Mouse (Mus musculus) midbrain, embryonic 16.5 days (tissue): Measurements from ENCODE around the gene Xk. TPM values are rescaled to one million over a fixed set of nuclear protein-coding genes. Genes with fewer than 3 reads are reported as not detected.
"Not testable (repeated sequence)": the region's sequence is repeated elsewhere in the genome, so short reads cannot be mapped to it uniquely, and the experiment has no call there.

Source experiments
- ATAC-seq: fragments of 200-750 bp; cut with Nextera tagmentation; 2 replicates; pipeline ENCODE4 v1.8.0; 2017; ENCODE audit warnings: moderate TSS enrichment
- H3K27ac ChIP-seq: fragments of 300-500 bp; sonication (generic); 2 replicates; pipeline ENCODE4 v1.5.1; 2014; ENCODE audit warnings: mild to moderate bottlenecking, low read length, mixed read lengths
- H3K27me3 ChIP-seq: fragments of 300-500 bp; sonication (generic); 2 replicates; pipeline ENCODE4 v1.6.1; 2014; ENCODE audit warnings: low read depth, low read length, mixed read lengths; ENCODE audit not compliant: control insufficient read depth, insufficient read depth
- H3K36me3 ChIP-seq: fragments of 300-500 bp; sonication (generic); 2 replicates; pipeline ENCODE4 v1.6.1; 2014; ENCODE audit warnings: mild to moderate bottlenecking, low read length, moderate library complexity, mixed read lengths; ENCODE audit not compliant: control insufficient read depth, insufficient read depth
- H3K4me1 ChIP-seq: fragments of 300-500 bp; sonication (generic); 2 replicates; pipeline ENCODE4 v1.6.1; 2014; ENCODE audit warnings: mild to moderate bottlenecking, low read length, mixed read lengths; ENCODE audit not compliant: control insufficient read depth, insufficient read depth
- H3K4me2 ChIP-seq: fragments of 300-500 bp; sonication (generic); 2 replicates; pipeline ENCODE4 v1.6.1; 2014; ENCODE audit warnings: mild to moderate bottlenecking, low read length, mixed read lengths
- H3K4me3 ChIP-seq: fragments of 300-500 bp; sonication (generic); 2 replicates; pipeline ENCODE4 v1.5.1; 2014; ENCODE audit warnings: low read depth, mild to moderate bottlenecking, low read length, moderate library complexity, mixed read lengths
- H3K9ac ChIP-seq: fragments of 300-500 bp; sonication (generic); 2 replicates; pipeline ENCODE4 v1.6.1; 2014; ENCODE audit warnings: low read depth, low read length, mixed read lengths
- H3K9me3 ChIP-seq: fragments of 300-500 bp; sonication (generic); replicated peaks from 2 replicates; pipeline ENCODE4 v1.6.1; 2014; ENCODE audit warnings: mild to moderate bottlenecking, low read length, mixed read lengths; ENCODE audit not compliant: control insufficient read depth, poor library complexity, severe bottlenecking
- WGBS: fragments of 180-500 bp; shearing (Covaris S2); extraction: QIAGEN DNeasy Blood & Tissue Kit; methylation state at CpG from one replicate; pipeline ENCODE4 v1.1.7; 2014; 5-methylcytosine and 5-hydroxymethylcytosine counted together
- polyA plus RNA-seq: library from polyadenylated mRNA; unstranded; fragments of >200 nt; fragmentation: Nextera tagmentation; extraction: Ambion mirVana; gene quantifications from 2 replicates; pipeline ENCODE4 v1.2.1, GENCODE M21; 2015

Gene Xk
- polyA plus RNA-seq, 1 experiment from 2014 or later, result 5.4 TPM

DNA sequence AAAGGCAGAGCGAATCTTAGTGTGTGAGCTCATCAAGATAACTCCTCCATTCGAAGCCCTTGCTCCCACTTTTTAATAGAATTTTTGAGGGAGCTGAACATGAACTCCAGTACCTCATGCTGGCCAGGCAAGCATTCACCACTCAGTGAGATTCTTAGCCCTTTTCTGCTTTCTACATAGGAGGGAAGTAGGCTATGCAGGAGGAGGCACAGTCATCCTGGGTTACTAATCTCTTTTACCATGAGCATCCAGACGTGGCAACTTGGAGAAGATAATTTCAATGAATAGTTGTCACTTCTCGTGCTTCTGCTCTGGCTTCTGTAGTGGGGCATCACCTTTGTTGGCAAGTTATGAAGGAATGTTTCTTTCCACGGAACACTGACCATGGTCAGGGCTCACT, 15.8 kb upstream of the Xk start, which contains the start of gene Gm14862:
Gene Gm14862, minus strand, starts transcription at position 134 of the 400 bp plus-strand sequence.
- 80% methylated on average over 5 of the region's 5 CpGs for WGBS
- Histone ChIP-seq H3K36me3 (no peaks in the 10 kb centered on the region), H3K4me1 (no peaks in the 10 kb centered on the region), H3K27me3 (no peaks in the 10 kb centered on the region), H3K9ac (no peak within 1 kb of the TSS), H3K4me2 (no peak within 1 kb of the TSS), H3K4me3 (no peak within 1 kb of the TSS), H3K27ac (no peak within 1 kb of the TSS), H3K9me3 (no peaks in the 10 kb centered on the region)
- no peak for ATAC-seq

DNA sequence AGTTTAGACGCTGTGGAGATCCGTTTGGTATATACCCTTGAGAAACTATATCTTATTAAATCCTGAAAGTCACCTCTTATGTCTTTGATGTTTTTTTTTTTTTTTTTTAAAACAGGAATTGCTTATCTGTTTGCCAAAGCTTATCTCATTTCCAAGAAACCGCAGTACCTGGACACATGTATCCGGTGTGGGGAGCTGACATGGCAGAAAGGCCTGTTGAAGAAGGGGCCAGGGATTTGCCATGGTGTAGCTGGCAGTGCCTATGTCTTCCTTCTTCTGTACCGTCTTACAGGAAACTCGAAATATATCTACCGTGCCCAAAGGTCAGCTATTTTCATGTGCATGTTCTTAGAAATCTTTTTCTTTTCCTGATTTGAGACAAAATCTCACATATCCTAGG, 14.7 kb upstream of the Xk start:
- Histone ChIP-seq H3K27me3 (no peaks in the 10 kb centered on the region), H3K4me3 (no peak overlapping the region)
- 92% methylated on average over 7 of the region's 7 CpGs for WGBS

DNA sequence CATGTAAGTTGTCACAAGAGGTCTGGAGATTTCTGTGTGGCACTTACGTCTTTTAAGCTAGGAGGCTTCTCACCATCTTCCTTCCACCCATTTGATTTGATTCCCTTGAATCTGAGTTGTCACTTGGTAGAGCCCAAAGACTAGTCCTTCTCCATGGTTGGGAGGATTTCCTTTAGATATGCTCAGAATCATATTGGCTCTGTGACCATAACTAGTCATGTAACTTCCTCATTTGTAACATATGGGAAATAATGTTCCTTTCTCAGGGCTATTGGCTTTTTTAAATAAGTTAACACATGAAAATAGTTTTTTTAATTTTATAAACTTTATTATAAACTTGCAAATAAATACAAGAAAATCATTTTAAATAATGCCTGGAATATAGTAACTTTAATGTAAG, 13.3 kb upstream of the Xk start:
- Histone ChIP-seq H3K4me1 (no peaks in the 10 kb centered on the region), H3K4me3 (no peak overlapping the region), H3K36me3 (no peaks in the 10 kb centered on the region), H3K27me3 (no peaks in the 10 kb centered on the region), H3K27ac (no peak overlapping the region), H3K9me3 (no peaks in the 10 kb centered on the region), H3K4me2 (no peak overlapping the region), H3K9ac (no peak overlapping the region)
- 71% methylated on average over 1 of the region's 1 CpGs for WGBS
- no peak for ATAC-seq

More for the DNA sequence above, 14.7 kb upstream of the Xk start:
- Histone ChIP-seq H3K4me2 (no peak overlapping the region), H3K27ac (no peak overlapping the region), H3K4me1 (no peaks in the 10 kb centered on the region), H3K9ac (no peak overlapping the region), H3K36me3 (no peaks in the 10 kb centered on the region), H3K9me3 (no peaks in the 10 kb centered on the region)
- no peak for ATAC-seq

- H3K9ac ChIP-seq, result no peak overlapping the region
- H3K27ac ChIP-seq, result no peak overlapping the region
- no peaks in the 10 kb centered on the region for H3K27me3 ChIP-seq
- no peak for ATAC-seq
- no peak overlapping the region for H3K4me2 ChIP-seq
- H3K4me1 ChIP-seq, result no peaks in the 10 kb centered on the region; the same call in 1 of the 2 replicates
- H3K36me3 ChIP-seq, result no peaks in the 10 kb centered on the region
- no peaks in the 10 kb centered on the region for H3K9me3 ChIP-seq
- 47% methylated on average over 3 of the region's 3 CpGs for WGBS
- H3K4me3 ChIP-seq, result no peak overlapping the region
These were observed 1.4 kb upstream of the Xk start for GRCm38 (mm10) chrX:9271112-9271511.

DNA sequence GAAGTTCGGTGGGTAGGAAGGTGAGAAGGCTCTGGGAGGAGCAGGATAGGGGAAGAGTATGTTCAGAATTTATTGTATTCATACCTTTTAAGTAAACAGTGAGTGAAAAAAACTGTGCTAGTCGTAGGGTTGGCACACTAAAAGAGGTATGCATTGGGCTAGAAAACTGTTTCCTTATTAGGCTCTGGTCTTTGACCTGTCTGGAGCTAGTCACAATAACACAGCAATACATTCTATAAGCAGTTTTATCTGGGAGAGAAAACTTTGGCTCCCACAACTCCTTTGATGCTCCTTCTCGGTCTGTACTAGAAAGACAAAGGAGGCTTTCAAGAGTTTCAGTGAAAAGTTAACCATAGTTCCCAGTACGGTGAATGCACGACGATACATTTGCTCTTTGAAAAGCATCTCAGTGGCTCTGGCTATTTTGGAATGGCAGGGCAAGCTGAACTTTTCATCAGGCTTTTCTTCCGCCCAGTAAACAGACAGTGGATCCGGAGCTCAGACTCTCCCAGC, 553 bp upstream of the Xk start:
- no peak overlapping the region for H3K27ac ChIP-seq
- WGBS, result 30% methylated on average over 8 of the region's 8 CpGs
- ATAC-seq, result no peak

GRCm38 (mm10) chrX:9273377-9274002, 934 bp downstream of the Xk start:
- H3K9ac ChIP-seq, result peak overlapping the region; percentile 72
- H3K9me3 ChIP-seq, result no peaks in the 10 kb centered on the region
- 62% methylated on average over 12 of the region's 12 CpGs for WGBS
- H3K4me1 ChIP-seq, result no peaks in the 10 kb centered on the region; the same call in 1 of the 2 replicates
- no peaks in the 10 kb centered on the region for H3K27me3 ChIP-seq
- no peaks in the 10 kb centered on the region for H3K36me3 ChIP-seq
- H3K27ac ChIP-seq, result no peak overlapping the region
- peak overlapping the region; percentile 52 for H3K4me2 ChIP-seq
- peak overlapping the region; percentile 58 for H3K4me3 ChIP-seq
- ATAC-seq, result peak; percentile 6; the same call in 1 of the 2 replicates

More for the DNA sequence above, 553 bp upstream of the Xk start:
- H3K4me1 ChIP-seq, result no peaks in the 10 kb centered on the region; the same call in 1 of the 2 replicates
- peak overlapping the region; percentile 52 for H3K4me2 ChIP-seq
- H3K4me3 ChIP-seq, result peak overlapping the region; percentile 58
- H3K9ac ChIP-seq, result peak overlapping the region; percentile 72; the same call in 1 of the 2 replicates
- H3K9me3 ChIP-seq, result no peaks in the 10 kb centered on the region
- H3K36me3 ChIP-seq, result no peaks in the 10 kb centered on the region
- H3K27me3 ChIP-seq, result no peaks in the 10 kb centered on the region

DNA sequence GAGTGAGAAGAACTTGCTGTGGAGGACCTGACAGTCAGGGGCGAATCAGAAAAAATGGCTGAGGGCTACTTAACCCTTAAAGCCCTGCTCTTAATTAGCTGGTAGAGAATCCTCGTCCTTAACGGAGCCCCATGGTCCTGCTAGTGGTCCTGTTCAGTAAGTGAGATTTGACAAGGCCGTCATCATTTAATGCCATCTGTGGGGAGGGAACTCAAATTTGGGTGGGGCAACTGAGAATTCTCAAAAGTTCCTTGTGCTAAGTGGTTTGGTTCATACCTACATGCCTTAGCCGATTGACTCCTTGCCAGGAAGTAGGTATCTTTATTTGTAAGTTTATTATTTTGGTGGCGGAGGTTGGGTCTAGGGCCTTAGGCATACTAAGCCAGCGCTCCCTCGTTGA, 1.8 kb downstream of the Xk start:
- H3K27ac ChIP-seq, result no peak overlapping the region
- no peaks in the 10 kb centered on the region for H3K36me3 ChIP-seq
- no peak overlapping the region for H3K9ac ChIP-seq
- H3K4me3 ChIP-seq, result no peak overlapping the region
- H3K9me3 ChIP-seq, result no peaks in the 10 kb centered on the region
- WGBS, result 81% methylated on average over 8 of the region's 8 CpGs
- no peaks in the 10 kb centered on the region for H3K27me3 ChIP-seq
- no peak overlapping the region for H3K4me2 ChIP-seq
- no peaks in the 10 kb centered on the region; the same call in 1 of the 2 replicates for H3K4me1 ChIP-seq
- no peak for ATAC-seq

DNA sequence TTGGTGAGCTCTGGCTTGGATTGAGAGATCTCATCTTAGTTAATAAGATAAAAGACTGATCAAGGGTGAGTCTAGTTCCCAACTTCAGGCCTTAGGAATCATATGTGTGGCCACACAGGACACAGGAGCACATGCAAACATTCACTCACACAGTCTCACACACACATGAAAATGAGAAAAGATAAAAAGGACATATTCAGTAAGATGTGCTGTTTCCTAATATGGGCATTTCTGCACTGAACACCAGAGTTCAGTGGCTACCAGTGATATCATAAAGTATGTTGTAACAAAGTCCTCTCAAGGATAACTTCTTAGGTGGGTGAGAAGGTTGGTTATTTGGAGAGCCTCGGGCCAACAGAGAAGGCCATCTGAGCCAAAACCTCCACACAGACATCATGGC, 10.9 kb downstream of the Xk start, which contains the start of gene H2al1m:
Gene H2al1m, plus strand, starts transcription at position 301 of the 400 bp plus-strand sequence.
- H3K9ac ChIP-seq, H3K4me2 ChIP-seq, H3K9me3 ChIP-seq, ATAC-seq, H3K4me3 ChIP-seq, H3K27ac ChIP-seq, H3K36me3 ChIP-seq, H3K27me3 ChIP-seq, H3K4me1 ChIP-seq: not testable (repeated sequence)
- WGBS, result no CpG with 5 or more reads among the region's 1 CpGs

DNA sequence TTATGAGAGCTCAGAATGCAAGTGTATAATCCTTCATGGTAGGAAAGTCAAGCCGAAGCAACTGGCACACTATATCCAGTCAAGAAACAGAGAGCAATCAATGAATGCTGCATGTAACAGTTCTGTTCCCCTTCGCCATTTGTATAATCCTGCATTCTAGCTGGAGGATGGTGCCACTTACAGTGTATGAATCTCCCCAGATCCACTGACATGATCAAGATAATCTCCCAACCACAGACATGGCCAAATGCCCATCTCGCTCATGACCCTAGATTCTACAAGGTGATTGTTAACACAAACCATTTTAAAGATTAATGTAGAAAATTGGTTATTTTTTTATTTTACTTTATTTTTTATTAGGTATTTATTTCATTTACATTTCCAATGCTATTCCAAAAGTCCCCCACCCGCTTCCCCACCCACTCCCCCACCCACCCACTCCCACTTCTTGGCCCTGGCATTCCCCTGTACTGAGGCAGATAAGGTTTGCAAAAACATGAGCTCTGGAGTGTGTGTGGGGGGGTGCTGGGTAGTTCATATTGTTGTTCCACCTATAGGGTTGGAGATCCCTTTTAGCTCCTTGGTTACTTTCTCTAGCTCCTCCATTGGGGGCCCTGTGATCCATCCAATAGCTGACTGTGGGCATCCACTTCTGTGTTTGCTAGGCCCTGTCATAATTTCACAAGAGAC, 20.7 kb downstream of the Xk start:
- not testable (repeated sequence) for H3K4me1 ChIP-seq, H3K27ac ChIP-seq, H3K9ac ChIP-seq, H3K27me3 ChIP-seq, H3K4me2 ChIP-seq, H3K9me3 ChIP-seq, ATAC-seq, H3K36me3 ChIP-seq, H3K4me3 ChIP-seq
- 93% methylated on average over 3 of the region's 4 CpGs for WGBS
